Comparison of ENCODE assay signal across 15 mouse cellular contexts in the genomic region with DNA sequence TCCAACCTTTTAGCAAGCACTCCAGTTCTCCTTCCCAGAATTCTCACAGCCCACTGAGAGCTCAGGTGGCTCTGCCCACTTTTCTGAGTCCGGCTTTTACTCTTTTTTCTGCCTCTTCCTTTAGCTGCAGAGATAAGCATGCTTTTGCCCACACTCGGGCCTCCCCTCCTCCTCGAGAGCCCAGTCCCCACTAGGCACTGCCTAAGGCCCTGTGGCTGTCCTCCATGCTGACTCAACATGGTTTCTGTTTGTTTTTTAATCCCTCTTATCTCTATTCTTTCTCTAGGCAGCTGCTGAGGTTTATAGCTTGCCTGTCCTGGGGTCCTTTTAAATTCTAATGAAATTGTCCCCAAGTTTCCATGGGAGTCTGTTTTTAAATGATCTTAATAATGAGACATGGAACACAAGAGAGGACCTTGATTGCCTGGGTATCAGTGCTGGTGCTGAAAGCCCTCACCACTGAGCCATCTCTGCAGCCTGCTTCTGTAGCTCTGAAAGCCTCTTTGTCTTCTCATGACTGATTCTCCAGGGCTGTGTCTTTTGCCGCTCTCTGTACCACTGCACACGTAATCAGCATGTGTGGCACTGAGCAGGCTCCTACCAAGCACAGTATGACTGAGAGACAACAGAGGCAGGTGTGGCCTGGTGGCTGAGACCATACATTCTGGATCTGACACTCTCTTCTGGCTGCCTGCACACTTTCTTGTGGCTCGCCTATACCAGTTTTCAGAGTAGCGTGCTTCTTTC.
DNase-seq lines count a peak whose midpoint lies in the region; ATAC-seq and TF ChIP-seq lines count a peak whose summit lies in the region.
"Had no signal": no experiment of that assay in that cellular context is flagged by ENCODE, and none has a peak within 500 bp of the region (broad histone marks: within the 10 kb centered on the region; RNA-seq: fewer than 3 reads in every experiment).

No protein-coding gene starts in this region.

- H3K36me3 ChIP-seq in stomach, embryonic 15.5 days = 0 out of 2 replicates have a peak, but pooled peaks cover 9% of the 10 kb centered on the region
- 0 out of 2 replicates have a peak, but pooled peaks cover 2% of the 10 kb centered on the region for H3K36me3 ChIP-seq in stomach, postnatal 0 days (ENCODE audit: control insufficient read depth, insufficient read depth, low read length)
- peaks cover 18% of the 10 kb centered on the region for H3K36me3 ChIP-seq in midbrain, embryonic 12.5 days

- no peak for TF ChIP-seq CTCF in stomach, postnatal 0 days (IDR thresholded peaks at IDR 0.05; ENCODE audit: low read depth)

- H3K9ac ChIP-seq in stomach, embryonic 15.5 days = no peak overlapping the region
- H3K9ac ChIP-seq in stomach, postnatal 0 days (ENCODE audit: low read length) = no peak overlapping the region
- no peak overlapping the region for H3K9ac ChIP-seq in midbrain, embryonic 12.5 days (replicated peaks)
- H3K9ac ChIP-seq: liver, embryonic 14.5 days had no signal

- ATAC-seq in stomach, embryonic 15.5 days (ENCODE audit: insufficient read depth, low FRiP score, low read depth) = 0 out of 2 replicates have a peak, but pooled peaks have one; percentile 31
- ATAC-seq in stomach, postnatal 0 days (ENCODE audit: low FRiP score, low TSS enrichment) = no peak
- peak; percentile 83 for ATAC-seq in midbrain, embryonic 12.5 days (ENCODE audit: low FRiP score, low read depth)
- ATAC-seq: inflammation-experienced regulatory T-cells, adult 6 months had no signal

- H3K4me1 ChIP-seq in stomach, embryonic 15.5 days = no peaks in the 10 kb centered on the region
- no peaks in the 10 kb centered on the region for H3K4me1 ChIP-seq in stomach, postnatal 0 days (replicated peaks; ENCODE audit: control insufficient read depth, insufficient read depth)
- H3K4me1 ChIP-seq in midbrain, embryonic 12.5 days = 0 out of 2 replicates have a peak, but pooled peaks cover 6% of the 10 kb centered on the region

- H3K4me2 ChIP-seq in stomach, embryonic 15.5 days = no peak overlapping the region
- no peak overlapping the region for H3K4me2 ChIP-seq in stomach, postnatal 0 days (replicated peaks; ENCODE audit: low read depth)
- no peak overlapping the region for H3K4me2 ChIP-seq in midbrain, embryonic 12.5 days (replicated peaks)

- peak; percentile 68 for DNase-seq in heart, adult 11 months
- no peak for DNase-seq in heart, adult 9 months (ENCODE audit: low spot score in 2 of 2)
- no peak for DNase-seq in stomach, postnatal 0 days (ENCODE audit: low spot score)
- no peak for DNase-seq in spleen, postnatal 4 days (ENCODE audit: low spot score in 2 of 2)
- DNase-seq in urinary bladder, postnatal 14 days (ENCODE audit: low spot score) = no peak
- no peak for DNase-seq in spleen, adult 12 weeks (ENCODE audit: low spot score)
- DNase-seq: cerebellum, adult 2 months; gastrocnemius, postnatal 14 days; spleen, adult 18-20 months; thymus, adult 18-20 months had no signal

- no peaks in the 10 kb centered on the region for H3K27me3 ChIP-seq in stomach, embryonic 15.5 days (replicated peaks)
- no peaks in the 10 kb centered on the region for H3K27me3 ChIP-seq in stomach, postnatal 0 days (ENCODE audit: control insufficient read depth, insufficient read depth, low read length)
- no peaks in the 10 kb centered on the region for H3K27me3 ChIP-seq in midbrain, embryonic 12.5 days

- TF ChIP-seq EP300 in stomach, postnatal 0 days (optimal IDR thresholded peaks at IDR 0.05) = no peak

- no peak overlapping the region for H3K27ac ChIP-seq in stomach, embryonic 15.5 days
- H3K27ac ChIP-seq in stomach, postnatal 0 days (replicated peaks) = no peak overlapping the region
- H3K27ac ChIP-seq in midbrain, embryonic 12.5 days (replicated peaks) = peak overlapping the region; percentile 72
- H3K27ac ChIP-seq: liver, embryonic 14.5 days; macrophage had no signal

- no peak overlapping the region for H3K4me3 ChIP-seq in stomach, embryonic 15.5 days (replicated peaks)
- H3K4me3 ChIP-seq in stomach, postnatal 0 days (ENCODE audit: low read depth, low read length) = no peak overlapping the region
- H3K4me3 ChIP-seq in midbrain, embryonic 12.5 days = no peak overlapping the region

- H3K9me3 ChIP-seq in stomach, embryonic 15.5 days = no peaks in the 10 kb centered on the region
- H3K9me3 ChIP-seq in stomach, postnatal 0 days (ENCODE audit: control insufficient read depth, low read length) = no peaks in the 10 kb centered on the region
- H3K9me3 ChIP-seq in midbrain, embryonic 12.5 days = no peaks in the 10 kb centered on the region

- WGBS in stomach, embryonic 15.5 days = 58% methylated on average over 7 of the region's 7 CpGs
- 60% methylated on average over 7 of the region's 7 CpGs for WGBS in stomach, postnatal 0 days
- 52% methylated on average over 7 of the region's 7 CpGs for WGBS in midbrain, embryonic 12.5 days
